ENCODE assay signal across 19 mouse cellular contexts in the genomic region with DNA sequence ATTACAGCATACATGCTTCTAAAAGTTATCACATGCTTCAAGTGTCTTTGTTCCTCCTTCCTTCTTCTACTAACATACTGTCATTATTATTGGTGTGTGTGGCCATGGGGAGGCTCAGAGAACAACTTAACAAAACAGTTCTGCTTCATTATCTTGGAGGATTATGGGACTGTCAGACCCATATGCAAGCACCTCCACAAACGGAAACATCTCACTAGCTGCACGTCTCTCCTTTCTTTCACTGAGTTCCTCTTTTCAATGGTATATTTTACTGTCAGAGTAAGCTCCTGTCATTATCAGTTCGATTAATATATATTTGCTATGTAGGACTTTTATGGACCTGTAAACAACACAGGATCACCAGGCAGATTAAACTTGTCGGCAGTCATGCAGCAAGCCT.
"Had no signal": no experiment of that assay in that cellular context is flagged by ENCODE, and none has a peak within 500 bp of the region (broad histone marks: within the 10 kb centered on the region; RNA-seq: fewer than 3 reads in every experiment).

No protein-coding gene starts in this region.

- DNase-seq: kidney, adult 8-10 months; kidney, postnatal 14 days; kidney, postnatal 4 days; layer of hippocampus, postnatal 36 days; liver, embryonic 13.5 days; lung, adult 2 months; lung, postnatal 14 days; lung, postnatal 4 days; retina, postnatal 1 day; right cerebral cortex, postnatal 25 days; spleen, adult 18-20 months; thymus, adult 18-20 months; thymus, postnatal 36 days had no signal

- H3K27me3 ChIP-seq: kidney, embryonic 15.5 days; liver, embryonic 13.5 days; midbrain, embryonic 12.5 days; midbrain, embryonic 15.5 days; neural tube, embryonic 12.5 days; neural tube, embryonic 15.5 days had no signal

- H3K4me3 ChIP-seq: kidney, embryonic 15.5 days; left cerebral cortex, adult 2 months; liver, embryonic 13.5 days; midbrain, embryonic 12.5 days; midbrain, embryonic 15.5 days; neural tube, embryonic 12.5 days; neural tube, embryonic 15.5 days had no signal

- H3K36me3 ChIP-seq: kidney, embryonic 15.5 days; liver, embryonic 13.5 days; midbrain, embryonic 12.5 days; midbrain, embryonic 15.5 days; neural tube, embryonic 12.5 days; neural tube, embryonic 15.5 days had no signal

- H3K27ac ChIP-seq: kidney, embryonic 15.5 days; left cerebral cortex, adult 2 months; liver, embryonic 13.5 days; midbrain, embryonic 12.5 days; midbrain, embryonic 15.5 days; neural tube, embryonic 12.5 days; neural tube, embryonic 15.5 days had no signal

- H3K9ac ChIP-seq: kidney, embryonic 15.5 days; liver, embryonic 13.5 days; midbrain, embryonic 12.5 days; midbrain, embryonic 15.5 days; neural tube, embryonic 12.5 days; neural tube, embryonic 15.5 days had no signal

- H3K4me2 ChIP-seq: kidney, embryonic 15.5 days; liver, embryonic 13.5 days; midbrain, embryonic 12.5 days; midbrain, embryonic 15.5 days; neural tube, embryonic 12.5 days; neural tube, embryonic 15.5 days had no signal

- ATAC-seq: midbrain, embryonic 15.5 days had no signal

- H3K4me1 ChIP-seq: kidney, embryonic 15.5 days had no signal

- H3K9me3 ChIP-seq: kidney, embryonic 15.5 days; liver, embryonic 13.5 days; midbrain, embryonic 12.5 days; midbrain, embryonic 15.5 days; neural tube, embryonic 12.5 days; neural tube, embryonic 15.5 days had no signal
